Mouse (Mus musculus): Measurements from ENCODE around the gene Dtnb.

DNA sequence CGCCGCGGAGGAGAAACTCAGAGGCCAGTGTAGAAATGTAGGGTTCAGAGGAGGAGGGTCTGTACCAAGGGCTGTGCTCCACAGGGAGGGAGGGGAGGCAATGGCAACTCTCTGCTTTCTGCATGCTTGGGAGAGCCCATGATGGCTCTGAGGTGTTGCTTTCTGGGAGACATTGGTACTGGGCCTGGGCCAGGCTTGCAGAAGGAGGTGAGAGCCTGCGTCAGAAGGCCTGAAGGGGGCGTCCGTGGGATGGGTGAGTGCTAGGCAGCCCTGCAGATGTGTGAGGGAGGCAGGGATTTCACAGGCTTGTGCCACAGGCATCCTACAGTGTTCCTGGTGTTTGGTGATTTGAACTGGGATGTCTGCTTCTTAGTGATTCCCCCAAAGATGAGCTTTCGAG, 244.9 kb downstream of the Dtnb start:
- TF ChIP-seq POLR2A (IDR thresholded peaks at IDR 0.05; ENCODE audit: low read depth, low read length): no peak
- TF ChIP-seq CTCF (IDR thresholded peaks at IDR 0.05; ENCODE audit: extremely low read depth, insufficient read length, insufficient replicate concordance, low read depth, low read length): no peak
